Mouse (Mus musculus) kidney, embryonic 15.5 days (tissue): ENCODE measurements around the gene RPS10-NUDT3. TPM values are rescaled to one million over a fixed set of nuclear protein-coding genes. Genes with fewer than 3 reads are reported as not detected.

Experiments
- ATAC-seq: fragments of 200-750 bp; cut with Nextera tagmentation; replicated peaks from 2 replicates; pipeline ENCODE4 v1.8.0; 2017; ENCODE audit warnings: moderate TSS enrichment; ENCODE audit not compliant: low FRiP score
- H3K27ac ChIP-seq: fragments of 300-500 bp; sonication (generic); 2 replicates; pipeline ENCODE4 v1.5.1; 2015; ENCODE audit warnings: mild to moderate bottlenecking, inconsistent platforms
- H3K27me3 ChIP-seq: fragments of 300-500 bp; sonication (generic); 2 replicates; pipeline ENCODE4 v1.6.1; 2015; ENCODE audit warnings: inconsistent platforms
- H3K36me3 ChIP-seq: fragments of 300-500 bp; sonication (generic); 2 replicates; pipeline ENCODE4 v1.6.1; 2015; ENCODE audit warnings: inconsistent platforms
- H3K4me1 ChIP-seq: fragments of 300-500 bp; sonication (generic); 2 replicates; pipeline ENCODE4 v1.6.1; 2015; ENCODE audit warnings: inconsistent platforms
- H3K4me2 ChIP-seq: fragments of 300-500 bp; sonication (generic); 2 replicates; pipeline ENCODE4 v1.6.1; 2015; ENCODE audit warnings: moderate library complexity, mild to moderate bottlenecking, inconsistent platforms
- H3K4me3 ChIP-seq: fragments of 300-500 bp; sonication (generic); replicated peaks from 2 replicates; pipeline ENCODE4 v1.5.1; 2015; ENCODE audit warnings: mild to moderate bottlenecking, inconsistent platforms
- H3K9ac ChIP-seq: fragments of 300-500 bp; sonication (generic); 2 replicates; pipeline ENCODE4 v1.6.1; 2015; ENCODE audit warnings: mild to moderate bottlenecking, inconsistent platforms
- H3K9me3 ChIP-seq: fragments of 300-500 bp; sonication (generic); replicated peaks from 2 replicates; pipeline ENCODE4 v1.6.1; 2016; ENCODE audit warnings: inconsistent platforms
- WGBS: fragments of 180-500 bp; shearing (Covaris S2); methylation state at CpG from one replicate; pipeline ENCODE4 v1.1.7; 2015; ENCODE audit warnings: mixed read lengths; 5-methylcytosine and 5-hydroxymethylcytosine counted together
- polyA plus RNA-seq: library from polyadenylated mRNA; unstranded; fragments of >200 nt; fragmentation: Nextera tagmentation; extraction: Ambion mirVana; gene quantifications from 2 replicates; pipeline ENCODE4 v1.2.1, GENCODE M21; 2015

RPS10-NUDT3 gene
- polyA plus RNA-seq, 1 experiment from 2014 or later = not detected

GRCm38 (mm10) chr17:27579816-27580215, 55.2 kb downstream of the RPS10-NUDT3 start:
- no peaks in the 10 kb centered on the region for H3K9me3 ChIP-seq
- H3K27ac ChIP-seq = no peak overlapping the region
- ATAC-seq = no peak
- no peaks in the 10 kb centered on the region for H3K4me1 ChIP-seq
- H3K27me3 ChIP-seq = no peaks in the 10 kb centered on the region
- WGBS = 76% methylated on average over 8 of the region's 8 CpGs
- peaks cover 88% of the 10 kb centered on the region for H3K36me3 ChIP-seq
- no peak overlapping the region for H3K4me3 ChIP-seq
- no peak overlapping the region for H3K4me2 ChIP-seq
- H3K9ac ChIP-seq = no peak overlapping the region

- Histone ChIP-seq H3K27ac (no peak overlapping the region), H3K36me3 (peaks cover 86% of the 10 kb centered on the region), H3K4me1 (no peaks in the 10 kb centered on the region), H3K4me2 (no peak overlapping the region), H3K9me3 (no peaks in the 10 kb centered on the region), H3K9ac (no peak overlapping the region), H3K27me3 (no peaks in the 10 kb centered on the region), H3K4me3 (no peak overlapping the region)
- ATAC-seq = no peak
- WGBS = 95% methylated on average over 10 of the region's 10 CpGs
These were observed 56.5 kb downstream of the RPS10-NUDT3 start for GRCm38 (mm10) chr17:27578487-27578886.

GRCm38 (mm10) chr17:27577468-27577867, 57.6 kb downstream of the RPS10-NUDT3 start:
- no peak overlapping the region for H3K9ac ChIP-seq
- H3K27me3 ChIP-seq = no peaks in the 10 kb centered on the region
- H3K9me3 ChIP-seq = no peaks in the 10 kb centered on the region
- peaks cover 80% of the 10 kb centered on the region for H3K36me3 ChIP-seq
- no peak overlapping the region for H3K27ac ChIP-seq
- no peak; the same call in 1 of the 2 replicates for ATAC-seq
- H3K4me2 ChIP-seq = no peak overlapping the region
- 60% methylated on average over 6 of the region's 6 CpGs for WGBS
- no peak overlapping the region for H3K4me3 ChIP-seq
- H3K4me1 ChIP-seq = no peaks in the 10 kb centered on the region

GRCm38 (mm10) chr17:27576056-27576455, 59.0 kb downstream of the RPS10-NUDT3 start:
- H3K9ac ChIP-seq = no peak overlapping the region
- H3K4me3 ChIP-seq = no peak overlapping the region
- H3K4me2 ChIP-seq = no peak overlapping the region
- no peaks in the 10 kb centered on the region for H3K27me3 ChIP-seq
- H3K4me1 ChIP-seq = no peaks in the 10 kb centered on the region
- ATAC-seq = no peak
- no peaks in the 10 kb centered on the region for H3K9me3 ChIP-seq
- H3K27ac ChIP-seq = no peak overlapping the region
- 84% methylated on average over 7 of the region's 7 CpGs for WGBS
- H3K36me3 ChIP-seq = peaks cover 67% of the 10 kb centered on the region

GRCm38 (mm10) chr17:27575116-27575776, 59.8 kb downstream of the RPS10-NUDT3 start:
- H3K27me3 ChIP-seq = no peaks in the 10 kb centered on the region
- ATAC-seq = no peak
- no peak overlapping the region for H3K4me2 ChIP-seq
- H3K4me1 ChIP-seq = no peaks in the 10 kb centered on the region
- no peak overlapping the region for H3K27ac ChIP-seq
- H3K9me3 ChIP-seq = no peaks in the 10 kb centered on the region
- no peak overlapping the region for H3K9ac ChIP-seq
- 38% methylated on average over 10 of the region's 10 CpGs for WGBS
- H3K36me3 ChIP-seq = peaks cover 59% of the 10 kb centered on the region
- H3K4me3 ChIP-seq = no peak overlapping the region

- no peak overlapping the region for H3K27ac ChIP-seq
- H3K4me1 ChIP-seq = no peaks in the 10 kb centered on the region
- no peak for ATAC-seq
- no peaks in the 10 kb centered on the region for H3K27me3 ChIP-seq
- no peaks in the 10 kb centered on the region for H3K9me3 ChIP-seq
- H3K36me3 ChIP-seq = peaks cover 53% of the 10 kb centered on the region
- H3K9ac ChIP-seq = no peak overlapping the region
- WGBS = 87% methylated on average over 16 of the region's 16 CpGs
- H3K4me3 ChIP-seq = no peak overlapping the region
- H3K4me2 ChIP-seq = no peak overlapping the region
These were observed 60.4 kb downstream of the RPS10-NUDT3 start for GRCm38 (mm10) chr17:27574470-27575115.

- no peaks in the 10 kb centered on the region for H3K9me3 ChIP-seq
- no peak overlapping the region for H3K4me2 ChIP-seq
- no peaks in the 10 kb centered on the region for H3K27me3 ChIP-seq
- H3K27ac ChIP-seq = no peak overlapping the region
- no peaks in the 10 kb centered on the region for H3K4me1 ChIP-seq
- no peak overlapping the region for H3K4me3 ChIP-seq
- H3K36me3 ChIP-seq = peaks cover 45% of the 10 kb centered on the region
- 80% methylated on average over 10 of the region's 10 CpGs for WGBS
- no peak for ATAC-seq
- H3K9ac ChIP-seq = no peak overlapping the region
These were observed 61.2 kb downstream of the RPS10-NUDT3 start for GRCm38 (mm10) chr17:27573772-27574320.

GRCm38 (mm10) chr17:27571315-27571714, 63.7 kb downstream of the RPS10-NUDT3 start:
- Histone ChIP-seq H3K4me2 (no peak overlapping the region), H3K27ac (no peak overlapping the region), H3K27me3 (no peaks in the 10 kb centered on the region), H3K4me1 (peaks cover 5% of the 10 kb centered on the region), H3K36me3 (peaks cover 24% of the 10 kb centered on the region), H3K9ac (no peak overlapping the region), H3K4me3 (no peak overlapping the region), H3K9me3 (no peaks in the 10 kb centered on the region)
- no peak for ATAC-seq
- 67% methylated on average over 8 of the region's 8 CpGs for WGBS

- WGBS = 86% methylated on average over 5 of the region's 5 CpGs
- H3K36me3 ChIP-seq = peaks cover 9% of the 10 kb centered on the region; the same call in 1 of the 2 replicates
- no peak overlapping the region for H3K9ac ChIP-seq
- ATAC-seq = no peak
- H3K27me3 ChIP-seq = no peaks in the 10 kb centered on the region
- H3K27ac ChIP-seq = no peak overlapping the region
- H3K4me3 ChIP-seq = no peak overlapping the region
- peaks cover 30% of the 10 kb centered on the region for H3K4me1 ChIP-seq
- no peak overlapping the region for H3K4me2 ChIP-seq
- no peaks in the 10 kb centered on the region for H3K9me3 ChIP-seq
These were observed 66.8 kb downstream of the RPS10-NUDT3 start for GRCm38 (mm10) chr17:27568228-27568627.

- Histone ChIP-seq H3K4me1 (peaks cover 36% of the 10 kb centered on the region), H3K9ac (peak overlapping the region; percentile 67), H3K27ac (no peak overlapping the region), H3K4me3 (peak overlapping the region; percentile 56), H3K27me3 (no peaks in the 10 kb centered on the region), H3K36me3 (peaks cover 17% of the 10 kb centered on the region), H3K4me2 (peak overlapping the region; percentile 99), H3K9me3 (no peaks in the 10 kb centered on the region)
- under 1% methylated on average over 13 of the region's 13 CpGs for WGBS
- no peak for ATAC-seq
These were observed 69.1 kb downstream of the RPS10-NUDT3 start for GRCm38 (mm10) chr17:27565942-27566267.

GRCm38 (mm10) chr17:27565163-27565941, 69.7 kb downstream of the RPS10-NUDT3 start, which contains the start of gene AI413582:
TSS of gene AI413582 (minus strand) at chr17:27565756.
- Histone ChIP-seq H3K27me3 (no peaks in the 10 kb centered on the region), H3K9me3 (no peaks in the 10 kb centered on the region), H3K4me2 (peak within 1 kb of the TSS; percentile 99), H3K9ac (peak within 1 kb of the TSS; percentile 67), H3K36me3 (peaks cover 22% of the 10 kb centered on the region), H3K4me1 (peaks cover 36% of the 10 kb centered on the region), H3K27ac (peak within 1 kb of the TSS; percentile 69), H3K4me3 (peak within 1 kb of the TSS; percentile 56)
- under 1% methylated on average over 58 of the region's 58 CpGs for WGBS
- peak; percentile 93 for ATAC-seq
